Mouse (Mus musculus): ENCODE measurements around the gene Acsl1.
"Not testable (repeated sequence)": the region's sequence is repeated elsewhere in the genome, so short reads cannot be mapped to it uniquely, and the experiment has no call there.

Acsl1 gene

DNA sequence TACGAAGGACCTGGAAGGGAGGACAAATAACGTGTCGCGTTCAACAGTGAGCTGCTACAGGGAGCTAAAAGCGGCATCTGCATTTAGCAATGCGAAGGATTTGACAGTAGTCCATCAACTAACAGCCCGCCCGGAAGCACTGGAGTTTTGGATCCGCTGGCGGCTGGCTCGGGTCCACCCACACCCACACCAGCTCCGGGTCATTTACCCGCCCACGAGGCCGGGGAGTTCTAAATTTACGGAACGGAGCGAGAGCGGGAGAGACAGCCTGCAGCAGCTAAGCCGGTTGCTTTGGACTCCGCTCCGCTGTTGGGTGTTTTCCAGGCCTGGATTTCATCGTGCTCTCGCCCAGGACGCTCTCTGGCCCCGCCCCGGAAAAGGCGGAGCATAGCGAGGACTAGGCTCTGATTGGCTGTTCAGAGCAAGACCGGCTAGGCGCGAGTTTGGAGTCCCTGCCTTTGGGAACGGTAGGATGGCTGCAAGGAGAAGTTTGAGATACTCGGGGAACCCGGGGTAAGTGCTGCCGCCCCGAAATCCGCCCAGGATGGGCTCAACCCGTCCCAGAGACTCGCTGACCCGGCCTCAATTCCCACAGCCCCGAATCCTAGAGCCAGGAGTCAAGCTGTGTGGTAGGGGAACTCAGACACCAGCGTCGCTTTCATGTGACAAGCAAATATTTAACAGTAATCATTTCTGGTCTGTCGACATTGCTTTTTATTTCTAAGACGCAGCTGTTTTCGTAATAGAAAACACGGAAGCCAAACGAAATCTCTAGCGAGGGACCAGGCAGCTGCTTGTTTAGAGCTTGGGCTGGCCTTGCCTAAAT is 81.0 kb downstream of the Acsl1 start, which contains the start of gene Cenpu:
TSS of gene Cenpu (plus strand) at position 414 of the 826 bp plus-strand sequence.
- in situ Hi-C loops (cut with MboI, MseI): loop anchor here (5.0 to 25.0 kb wide), 5 partner anchors 80 to 810 kb away; partner anchors contain the start of genes Acsl1 (in 1 of the 2), Irf2 (in 1 of the 2) and Lrp2bp (in 1 of the 2)

DNA sequence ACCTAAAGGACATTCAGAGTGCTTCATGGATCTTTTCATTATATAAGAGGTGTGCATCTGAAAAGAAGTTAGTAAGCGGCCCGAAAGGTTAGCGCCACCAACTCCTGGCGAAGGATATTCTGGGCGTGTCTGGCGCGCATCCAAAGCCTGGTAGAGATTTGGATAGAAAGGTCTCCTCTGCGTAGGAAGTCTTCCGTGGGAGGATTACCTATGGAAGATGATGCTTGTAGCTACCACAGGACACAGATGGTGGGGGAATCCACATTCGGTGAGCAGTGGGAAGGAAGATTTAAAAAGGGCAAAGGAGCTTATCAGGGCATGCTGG is 81.6 kb downstream of the Acsl1 start:
- in situ Hi-C loops (cut with MboI, MseI): loop anchor here (5.0 to 25.0 kb wide), 5 partner anchors 80 to 810 kb away; partner anchors contain the start of genes Acsl1 (in 1 of the 2), Irf2 (in 1 of the 2) and Lrp2bp (in 1 of the 2)

DNA sequence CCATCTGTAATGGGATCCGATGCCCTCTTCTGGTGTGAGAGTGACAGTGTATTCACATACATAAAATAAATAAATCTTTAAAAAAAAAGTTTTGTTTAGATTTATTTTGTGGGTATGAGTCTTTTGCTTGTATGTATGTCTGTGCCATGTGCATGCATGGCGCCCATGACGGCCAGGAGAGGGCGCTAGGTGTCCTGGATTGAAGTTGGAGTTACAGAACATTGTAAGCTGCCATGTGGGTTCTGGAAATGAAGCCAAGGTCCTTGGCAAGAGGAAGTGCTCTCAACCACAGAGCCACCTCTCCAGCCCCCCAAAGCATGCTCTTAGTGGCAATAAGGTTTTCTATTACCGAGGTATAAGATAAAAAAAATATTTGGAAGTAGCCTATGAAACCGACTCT is 88.6 kb downstream of the Acsl1 start:
- in situ Hi-C loops (cut with MboI, MseI): loop anchor here (5.0 to 25.0 kb wide), 5 partner anchors 175 to 803 kb away; partner anchors contain the start of genes Irf2 (in 1 of the 2) and Lrp2bp (in 1 of the 2)

DNA sequence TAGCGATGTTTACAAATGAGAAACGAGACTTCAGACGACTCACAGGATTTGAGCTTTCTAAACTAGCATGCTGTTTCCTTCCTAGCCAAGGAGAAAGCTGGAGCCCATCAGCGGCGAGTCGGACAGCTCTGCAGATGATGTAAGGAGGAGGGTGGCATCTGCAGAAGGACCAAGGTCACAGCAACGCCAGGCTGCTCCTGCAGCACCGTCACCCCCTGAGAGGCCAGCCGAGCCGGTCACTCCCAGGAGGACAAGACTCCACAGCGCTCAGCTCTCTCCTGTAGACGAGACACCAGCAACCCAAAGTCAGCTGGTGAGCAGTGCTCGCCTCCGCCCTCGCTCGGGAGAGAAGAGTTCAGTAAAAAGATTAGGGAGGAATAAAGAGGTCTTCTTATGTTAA is 91.5 kb downstream of the Acsl1 start:
- in situ Hi-C loops (cut with MboI, MseI): loop anchor here in 1 of 2 experiments (25.0 kb wide), 1 partner anchor 800 kb away; no protein-coding TSS in a partner anchor

DNA sequence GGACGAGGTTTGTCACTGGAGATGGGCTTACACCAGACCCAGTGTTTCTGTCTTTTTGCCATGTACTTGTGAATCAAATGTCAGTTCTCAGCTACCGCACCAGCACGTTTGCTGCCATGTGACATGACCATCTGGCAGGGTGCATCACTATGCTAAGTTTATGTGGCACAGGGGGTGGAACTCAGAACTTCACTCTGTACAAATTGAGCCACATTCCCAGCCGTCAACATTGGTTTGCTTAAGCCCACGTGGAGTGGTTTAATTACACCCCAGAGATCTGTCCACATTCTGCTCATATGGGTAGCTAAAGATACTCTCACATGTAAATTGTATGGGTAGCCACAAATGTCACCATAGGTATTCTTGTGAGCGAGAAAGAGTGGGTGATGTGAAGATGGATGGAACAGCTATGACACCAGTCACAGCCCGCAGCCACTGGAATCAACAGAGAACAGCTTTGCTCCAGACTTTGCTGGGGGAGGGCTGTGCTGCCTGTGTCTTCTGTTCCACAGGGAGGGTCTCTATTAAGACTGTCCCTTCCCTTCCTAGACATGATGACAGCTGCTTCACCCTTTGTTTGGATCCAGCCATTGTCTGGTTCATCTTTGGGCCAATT is 96.2 kb downstream of the Acsl1 start:
- in situ Hi-C loops (cut with MboI, MseI): loop anchor here in 1 of 2 experiments (25.0 kb wide), 1 partner anchor 795 kb away; no protein-coding TSS in a partner anchor

DNA sequence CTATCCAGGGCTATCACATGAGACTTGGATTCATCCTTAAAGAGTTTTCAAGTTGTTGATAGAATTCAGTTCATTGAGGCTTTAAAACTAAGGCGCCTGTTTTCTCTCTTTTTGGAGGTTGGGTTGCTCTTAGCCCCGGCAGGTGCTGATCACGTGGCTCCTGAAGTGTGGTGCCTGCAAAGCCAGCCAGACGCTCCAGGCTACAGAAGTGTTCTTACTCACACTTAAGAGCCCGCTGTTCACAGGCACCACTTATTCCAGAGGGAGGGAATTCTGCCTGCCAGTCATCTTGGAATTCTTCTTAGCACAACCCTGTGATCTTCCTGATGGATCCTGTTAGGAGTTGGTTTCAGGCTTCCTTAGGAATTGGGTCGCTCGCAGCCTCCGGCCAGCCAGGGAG is 97.1 kb downstream of the Acsl1 start:
- in situ Hi-C loops (cut with MboI, MseI): loop anchor here in 1 of 2 experiments (25.0 kb wide), 1 partner anchor 794 kb away; no protein-coding TSS in a partner anchor

DNA sequence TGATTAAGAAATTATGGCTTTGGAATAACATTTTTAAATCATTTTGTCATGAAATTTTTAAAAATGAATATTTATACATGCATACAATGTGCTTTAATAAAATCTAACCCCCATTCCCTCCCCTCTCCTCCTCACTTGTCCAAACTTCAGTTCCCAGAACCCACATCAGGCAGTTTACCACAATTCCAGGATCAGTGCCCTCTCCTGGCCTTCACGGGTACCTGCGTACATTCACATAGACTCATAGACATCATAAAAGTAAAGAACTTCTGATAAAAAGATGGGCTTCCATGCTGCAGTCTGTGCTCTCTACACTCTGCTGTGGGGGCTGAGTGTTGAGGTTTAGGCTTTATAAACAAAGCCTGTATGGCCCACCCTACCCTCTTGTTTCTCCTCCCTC is 98.1 kb downstream of the Acsl1 start:
- in situ Hi-C loops (cut with MboI, MseI): loop anchor here in 1 of 2 experiments (25.0 kb wide), 1 partner anchor 793 kb away; no protein-coding TSS in a partner anchor

DNA sequence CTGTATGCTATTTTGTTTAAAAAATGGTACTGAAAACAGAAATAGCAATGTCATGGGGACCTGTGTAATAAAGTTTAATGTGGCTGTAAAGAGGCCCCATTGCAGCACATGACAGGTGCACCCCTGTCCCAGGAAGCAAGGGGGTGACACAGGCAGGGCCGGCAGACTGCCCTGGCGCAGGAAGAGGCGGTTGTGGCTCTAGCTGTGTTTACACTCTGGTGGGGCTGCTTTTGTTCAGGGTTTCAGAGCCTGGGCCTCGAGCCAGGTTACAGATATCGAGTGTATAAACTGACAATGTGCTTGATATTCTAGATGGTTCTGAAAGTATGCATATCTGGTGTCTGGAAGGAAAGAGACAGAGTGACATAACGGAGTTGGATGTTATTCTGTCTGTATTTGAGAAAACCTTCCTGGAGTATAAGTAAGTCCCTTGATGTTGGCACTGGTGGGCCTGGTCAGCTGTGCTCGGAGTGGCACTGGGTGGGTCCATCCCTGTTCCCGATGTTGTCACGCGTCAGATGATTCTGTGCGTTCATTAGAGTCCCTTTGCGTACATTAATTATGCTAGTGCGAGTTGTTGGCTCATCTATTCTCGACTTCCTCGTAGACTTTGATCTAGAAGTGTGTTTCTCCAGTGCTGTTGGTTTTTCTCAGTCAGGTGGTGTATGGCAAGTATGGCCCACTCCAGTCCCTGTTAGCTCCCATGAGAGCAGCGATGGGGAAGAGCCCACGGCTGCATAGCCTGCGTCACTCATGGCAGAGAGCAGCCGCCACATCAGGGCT is 99.0 kb downstream of the Acsl1 start:
- in situ Hi-C loops (cut with MboI, MseI): loop anchor here in 1 of 2 experiments (25.0 kb wide), 1 partner anchor 792 kb away; no protein-coding TSS in a partner anchor

DNA sequence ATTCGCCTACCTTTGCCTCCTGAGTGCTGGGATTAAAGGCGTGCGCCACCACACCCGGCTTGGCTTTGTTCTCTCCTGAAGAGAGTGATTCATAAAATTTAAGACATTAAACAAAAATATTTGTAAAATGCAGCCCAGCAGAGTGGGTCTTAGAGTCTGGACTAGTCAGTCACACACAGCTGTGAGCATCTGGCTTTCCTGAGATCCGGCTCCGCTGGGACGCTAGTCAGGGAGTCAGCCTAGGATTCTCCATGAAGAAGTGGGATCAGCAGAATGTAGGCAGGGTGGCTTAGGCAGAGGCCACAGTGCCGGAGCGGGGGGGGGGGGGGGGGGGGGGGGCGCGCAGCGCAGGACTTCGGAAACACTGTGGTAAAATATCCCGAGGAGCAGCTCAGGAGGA is 99.8 kb downstream of the Acsl1 start:
- in situ Hi-C loops (cut with MboI, MseI): loop anchor here in 1 of 2 experiments (25.0 kb wide), 1 partner anchor 792 kb away; no protein-coding TSS in a partner anchor

DNA sequence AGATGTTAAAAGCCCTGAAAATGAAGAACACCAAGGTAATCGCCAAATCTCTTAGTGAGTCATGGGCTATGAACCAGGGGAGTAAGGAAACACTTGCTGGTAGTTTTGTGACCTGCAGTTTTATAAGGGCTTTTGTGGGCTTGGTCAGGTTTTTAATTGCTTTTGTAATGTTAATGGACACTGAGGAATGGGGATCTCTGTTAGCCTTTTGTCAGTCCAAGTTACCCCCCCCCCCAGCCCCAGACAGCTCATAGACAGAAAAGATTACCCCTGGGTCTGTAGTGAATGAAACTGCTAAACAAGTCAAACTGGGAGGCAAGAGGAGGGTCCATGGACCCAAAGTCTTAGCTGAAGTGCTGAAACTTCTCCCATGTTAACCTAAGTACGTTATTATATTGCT is 102.6 kb downstream of the Acsl1 start:
- in situ Hi-C loops (cut with MboI, MseI): loop anchor here in 1 of 2 experiments (25.0 kb wide), 1 partner anchor 789 kb away; no protein-coding TSS in a partner anchor

DNA sequence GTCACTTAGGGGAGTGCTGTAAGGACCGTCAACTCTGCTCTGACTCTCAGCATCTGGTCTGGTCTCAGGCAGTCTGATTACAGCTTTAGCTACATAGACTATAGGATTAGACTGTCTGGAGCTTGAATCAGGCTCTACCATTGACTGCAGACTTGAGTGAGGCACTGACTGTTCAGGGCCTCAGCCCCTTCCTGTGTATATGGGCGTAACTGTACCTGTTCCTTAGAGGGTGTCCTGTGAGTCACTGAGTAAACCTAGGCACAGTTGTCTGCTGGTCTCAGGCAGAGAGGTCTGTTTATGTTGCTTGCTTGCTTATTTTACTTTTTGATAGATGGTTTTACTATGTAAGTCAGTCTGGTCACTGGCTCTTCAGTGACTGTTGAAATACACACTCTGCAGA is 103.1 kb downstream of the Acsl1 start:
- in situ Hi-C loops (cut with MboI, MseI): loop anchor here in 1 of 2 experiments (25.0 kb wide), 1 partner anchor 788 kb away; no protein-coding TSS in a partner anchor

DNA sequence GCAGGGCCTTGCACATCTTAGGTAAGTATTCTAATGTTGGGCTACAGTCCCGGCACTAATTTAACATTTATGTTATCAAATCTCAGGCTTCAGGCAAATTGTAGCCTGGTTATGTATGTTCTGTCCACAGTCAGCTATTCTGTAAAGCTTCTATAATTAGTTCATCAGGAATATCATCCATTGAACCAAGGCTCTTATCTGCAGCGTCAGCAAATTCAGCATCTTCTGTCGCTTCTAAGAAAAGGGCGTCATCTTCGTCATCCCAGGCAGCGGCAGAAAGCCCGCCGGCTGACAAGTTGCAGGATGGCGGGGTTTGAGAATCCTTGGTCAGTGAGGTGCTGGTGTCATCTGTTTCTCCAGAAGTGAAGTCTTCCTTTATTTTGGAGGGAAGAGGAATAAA is 108.0 kb downstream of the Acsl1 start:
- in situ Hi-C loops (cut with MboI, MseI): no loop called here

DNA sequence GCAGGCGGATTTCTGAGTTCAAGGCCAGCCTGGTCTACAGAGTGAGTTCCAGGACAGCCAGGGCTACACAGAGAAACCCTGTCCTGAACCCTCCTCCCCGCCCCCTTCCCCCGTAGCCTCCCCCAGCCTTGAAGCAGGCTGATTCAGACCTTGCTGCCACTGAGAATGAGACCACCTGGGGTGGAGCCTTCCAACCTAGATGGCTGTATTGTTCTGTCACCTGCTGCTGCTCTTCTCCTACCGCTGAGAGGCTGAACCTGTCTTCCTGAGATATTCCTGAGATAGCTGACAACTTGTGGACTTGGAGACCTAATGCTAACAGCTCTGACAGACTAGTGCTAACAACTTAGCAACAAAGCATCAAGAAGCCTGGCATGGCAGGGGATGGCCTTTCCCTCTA is 113.5 kb downstream of the Acsl1 start:
- in situ Hi-C loops (cut with MboI, MseI): not testable (repeated sequence)

DNA sequence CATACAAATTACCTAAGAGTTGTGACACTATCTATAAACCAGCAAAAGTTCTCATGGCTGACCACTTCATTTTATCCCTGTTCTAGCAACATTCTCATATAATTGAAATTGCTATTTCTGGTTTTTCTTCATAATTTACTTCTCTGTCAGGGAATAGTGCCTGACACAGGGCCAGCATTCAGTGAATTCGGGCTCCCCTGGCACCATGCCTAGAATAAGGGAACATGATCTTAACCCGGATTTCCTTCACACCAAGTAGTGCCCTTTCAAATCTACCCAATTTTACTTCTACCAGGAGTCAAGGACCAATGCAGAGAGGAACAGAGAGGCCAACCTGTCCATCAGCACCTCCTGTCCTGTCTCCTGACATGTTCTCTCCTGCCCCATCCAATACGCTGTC is 114.7 kb downstream of the Acsl1 start:
- in situ Hi-C loops (cut with MboI, MseI): no loop called here

Data from T-helper 17 cell (primary cell).